Mouse (Mus musculus) forebrain, embryonic 16.5 days (tissue): ENCODE measurements around the gene Icam2. TPM values are rescaled to one million over a fixed set of nuclear protein-coding genes. Genes with fewer than 3 reads are reported as not detected.

Source experiments
- ATAC-seq: fragments of 200-750 bp; cut with Nextera tagmentation; 2 replicates; pipeline ENCODE4 v1.8.0; 2017; ENCODE audit warnings: mild to moderate bottlenecking, moderate library complexity
- H3K27ac ChIP-seq: fragments of 300-500 bp; sonication (generic); 2 replicates; pipeline ENCODE4 v1.5.1; 2014; ENCODE audit warnings: low read length, control low read depth
- H3K27me3 ChIP-seq: fragments of 300-500 bp; sonication (generic); replicated peaks from 2 replicates; pipeline ENCODE4 v1.6.1; 2014; ENCODE audit warnings: low read length; ENCODE audit not compliant: control insufficient read depth, insufficient read depth
- H3K36me3 ChIP-seq: fragments of 300-500 bp; sonication (generic); 2 replicates; pipeline ENCODE4 v1.6.1; 2014; ENCODE audit not compliant: control insufficient read depth, insufficient read depth
- H3K4me1 ChIP-seq: fragments of 300-500 bp; sonication (generic); replicated peaks from 2 replicates; pipeline ENCODE4 v1.6.1; 2014; ENCODE audit warnings: low read length; ENCODE audit not compliant: control insufficient read depth, insufficient read depth
- H3K4me2 ChIP-seq: fragments of 300-500 bp; sonication (generic); 2 replicates; pipeline ENCODE4 v1.6.1; 2014; ENCODE audit warnings: mild to moderate bottlenecking, low read length, control low read depth
- H3K4me3 ChIP-seq: fragments of 300-500 bp; sonication (generic); replicated peaks from 2 replicates; pipeline ENCODE4 v1.5.1; 2014; ENCODE audit warnings: mild to moderate bottlenecking, low read length, control low read depth
- H3K9ac ChIP-seq: fragments of 300-500 bp; sonication (generic); replicated peaks from 2 replicates; pipeline ENCODE4 v1.6.1; 2014; ENCODE audit warnings: low read depth, low read length, control low read depth
- H3K9me3 ChIP-seq: fragments of 300-500 bp; sonication (generic); 2 replicates; pipeline ENCODE4 v1.6.1; 2016; ENCODE audit warnings: low read length; ENCODE audit not compliant: control insufficient read depth
- whole genome bisulfite sequencing: fragments of 180-500 bp; shearing (Covaris S2); extraction: QIAGEN DNeasy Blood & Tissue Kit; methylation state at CpG from one replicate; pipeline ENCODE4 v1.1.7; 2014; 5-methylcytosine and 5-hydroxymethylcytosine counted together
- polyA plus RNA-seq: library from polyadenylated mRNA; unstranded; fragments of >200 nt; fragmentation: Nextera tagmentation; extraction: Ambion mirVana; gene quantifications from 2 replicates; pipeline ENCODE4 v1.2.1, GENCODE M21; 2015

Gene Icam2
- polyA plus RNA-seq, 1 experiment from 2014 or later: 12.6 TPM

GRCm38 (mm10) chr11:106383051-106383790 is 4.7 kb downstream of the Icam2 start:
- Histone ChIP-seq H3K27ac (no peak overlapping the region), H3K36me3 (no peaks in the 10 kb centered on the region), H3K27me3 (no peaks in the 10 kb centered on the region), H3K9me3 (no peaks in the 10 kb centered on the region), H3K4me2 (no peak overlapping the region), H3K4me1 (no peaks in the 10 kb centered on the region), H3K9ac (no peak overlapping the region), H3K4me3 (no peak overlapping the region)
- WGBS: 74% methylated on average over 6 of the region's 6 CpGs
- ATAC-seq: no peak

DNA sequence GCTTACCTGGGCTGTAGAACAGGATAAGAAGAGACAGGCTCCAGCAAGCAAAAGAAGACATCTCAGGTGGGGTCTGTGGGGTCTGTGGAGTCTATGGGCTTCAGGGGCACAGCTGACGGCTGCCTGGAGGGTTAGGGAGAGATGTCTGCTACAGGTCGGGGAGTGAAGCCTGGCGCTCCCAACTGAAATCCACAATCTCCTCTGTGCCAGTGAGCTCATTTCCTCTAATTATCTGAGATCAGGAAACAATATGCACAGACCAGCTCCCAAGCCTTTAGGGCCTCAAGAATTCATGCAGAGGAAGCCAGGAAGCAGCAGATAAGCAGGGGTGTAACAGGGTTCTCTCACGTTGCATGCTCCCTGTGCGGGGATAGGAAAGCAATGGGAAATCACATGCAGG is 5.5 kb downstream of the Icam2 start:
- Histone ChIP-seq H3K9ac (no peak overlapping the region), H3K36me3 (no peaks in the 10 kb centered on the region), H3K27ac (no peak overlapping the region), H3K4me2 (no peak overlapping the region), H3K4me3 (no peak overlapping the region), H3K27me3 (no peaks in the 10 kb centered on the region), H3K9me3 (no peaks in the 10 kb centered on the region), H3K4me1 (no peaks in the 10 kb centered on the region)
- ATAC-seq: no peak
- 81% methylated on average over 5 of the region's 5 CpGs for WGBS

DNA sequence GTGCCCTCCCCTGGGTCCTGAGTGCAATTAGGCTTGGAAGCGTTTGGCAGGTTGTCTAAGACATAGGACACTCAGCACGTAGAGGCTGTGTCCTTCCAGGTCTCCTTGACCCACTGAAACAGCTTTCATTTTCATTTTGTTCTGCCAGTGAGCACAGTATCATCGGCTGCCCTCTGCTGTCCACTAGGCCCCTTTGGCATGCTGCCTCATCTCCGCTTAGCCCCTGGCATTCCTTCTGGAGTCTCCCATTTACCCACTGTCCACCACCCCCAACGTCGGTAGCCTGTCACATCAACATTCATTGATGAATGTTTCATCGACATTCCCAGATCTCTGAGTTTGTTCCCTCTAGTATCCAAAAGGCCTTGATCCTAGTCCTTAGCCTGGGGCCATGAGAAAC is 6.0 kb downstream of the Icam2 start:
- Histone ChIP-seq H3K4me2 (no peak overlapping the region), H3K27me3 (no peaks in the 10 kb centered on the region), H3K4me1 (no peaks in the 10 kb centered on the region), H3K4me3 (no peak overlapping the region), H3K9ac (no peak overlapping the region), H3K9me3 (no peaks in the 10 kb centered on the region), H3K27ac (no peak overlapping the region), H3K36me3 (no peaks in the 10 kb centered on the region)
- 91% methylated on average over 7 of the region's 7 CpGs for WGBS
- ATAC-seq: no peak

DNA sequence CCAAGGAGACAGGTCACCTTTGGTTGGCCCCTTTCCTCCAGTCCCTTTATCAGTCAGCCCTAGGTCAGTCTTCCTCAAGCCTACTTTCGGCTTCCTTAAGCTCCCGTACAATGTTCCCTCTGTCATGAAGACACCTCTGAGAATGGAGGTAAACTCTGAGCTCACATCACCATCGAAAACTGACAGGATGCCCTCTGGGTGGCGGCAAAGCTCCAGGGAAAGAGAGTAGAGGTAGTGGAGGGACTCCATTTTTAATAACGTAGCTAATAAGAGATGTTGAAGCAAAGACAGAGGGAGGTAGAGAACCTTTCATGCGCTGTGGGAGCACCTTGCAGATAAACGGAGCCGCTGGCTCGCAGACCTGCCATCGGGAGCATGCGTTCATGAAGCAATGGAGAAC is 6.9 kb downstream of the Icam2 start:
- H3K36me3 ChIP-seq: no peaks in the 10 kb centered on the region
- H3K4me3 ChIP-seq: no peak overlapping the region
- no peaks in the 10 kb centered on the region for H3K27me3 ChIP-seq
- no peak overlapping the region for H3K27ac ChIP-seq
- H3K9ac ChIP-seq: no peak overlapping the region
- H3K4me2 ChIP-seq: no peak overlapping the region
- 83% methylated on average over 11 of the region's 11 CpGs for WGBS
- H3K4me1 ChIP-seq: no peaks in the 10 kb centered on the region
- no peak for ATAC-seq
- H3K9me3 ChIP-seq: no peaks in the 10 kb centered on the region

DNA sequence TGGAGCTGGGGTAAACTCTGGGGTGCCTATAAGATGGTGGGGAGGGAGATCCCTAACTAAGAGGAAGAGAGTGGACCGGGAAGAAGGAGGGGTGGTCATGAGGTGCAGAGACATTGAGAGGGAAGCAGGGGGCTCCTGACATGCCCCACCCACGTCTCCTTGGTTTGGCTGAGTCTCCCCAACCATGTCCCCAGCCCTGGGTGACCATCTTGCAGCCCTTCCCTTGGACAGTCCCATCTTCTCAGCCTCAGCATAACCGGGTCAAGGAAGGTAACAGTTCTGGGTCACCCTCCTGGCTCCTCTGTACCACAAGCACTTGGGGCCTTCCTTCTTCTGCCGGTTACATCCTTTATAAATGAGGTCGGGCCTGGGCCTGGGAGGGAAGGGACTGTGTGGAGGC is 12.9 kb downstream of the Icam2 start:
- ATAC-seq: no peak
- 82% methylated on average over 5 of the region's 5 CpGs for WGBS
- Histone ChIP-seq H3K9ac (no peak overlapping the region), H3K27ac (no peak overlapping the region), H3K9me3 (no peaks in the 10 kb centered on the region), H3K27me3 (no peaks in the 10 kb centered on the region), H3K4me3 (no peak overlapping the region), H3K4me2 (no peak overlapping the region), H3K4me1 (no peaks in the 10 kb centered on the region), H3K36me3 (no peaks in the 10 kb centered on the region)

DNA sequence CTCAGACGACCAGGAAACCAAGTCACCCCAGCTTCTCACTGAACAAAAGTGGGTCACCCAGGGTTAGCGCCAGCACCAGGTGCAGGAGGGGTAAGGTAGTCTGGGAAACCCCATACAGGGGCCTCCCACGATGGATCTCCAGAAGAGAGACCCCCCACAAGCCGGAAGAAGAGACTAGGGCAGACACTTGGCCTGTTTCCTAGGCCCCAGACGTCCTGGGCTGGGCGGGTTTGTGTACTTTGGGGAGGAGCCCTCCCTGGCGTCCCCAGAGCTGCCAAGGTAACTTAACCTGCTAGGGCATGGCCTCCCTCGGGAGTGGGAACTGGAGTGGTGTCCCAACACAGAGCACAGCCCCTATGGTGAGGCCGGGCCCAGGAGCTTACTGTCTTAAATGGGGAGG is 13.3 kb downstream of the Icam2 start:
- Histone ChIP-seq H3K36me3 (no peaks in the 10 kb centered on the region), H3K4me1 (no peaks in the 10 kb centered on the region), H3K9me3 (no peaks in the 10 kb centered on the region), H3K9ac (no peak overlapping the region), H3K4me3 (no peak overlapping the region), H3K27ac (no peak overlapping the region), H3K4me2 (no peak overlapping the region), H3K27me3 (no peaks in the 10 kb centered on the region)
- WGBS: 53% methylated on average over 9 of the region's 9 CpGs
- no peak for ATAC-seq

GRCm38 (mm10) chr11:106373998-106374397 is 13.9 kb downstream of the Icam2 start:
- WGBS: 66% methylated on average over 11 of the region's 11 CpGs
- Histone ChIP-seq H3K9me3 (no peaks in the 10 kb centered on the region), H3K4me1 (no peaks in the 10 kb centered on the region), H3K9ac (no peak overlapping the region), H3K27me3 (no peaks in the 10 kb centered on the region), H3K4me2 (no peak overlapping the region), H3K4me3 (no peak overlapping the region), H3K36me3 (no peaks in the 10 kb centered on the region), H3K27ac (no peak overlapping the region)
- ATAC-seq: no peak

DNA sequence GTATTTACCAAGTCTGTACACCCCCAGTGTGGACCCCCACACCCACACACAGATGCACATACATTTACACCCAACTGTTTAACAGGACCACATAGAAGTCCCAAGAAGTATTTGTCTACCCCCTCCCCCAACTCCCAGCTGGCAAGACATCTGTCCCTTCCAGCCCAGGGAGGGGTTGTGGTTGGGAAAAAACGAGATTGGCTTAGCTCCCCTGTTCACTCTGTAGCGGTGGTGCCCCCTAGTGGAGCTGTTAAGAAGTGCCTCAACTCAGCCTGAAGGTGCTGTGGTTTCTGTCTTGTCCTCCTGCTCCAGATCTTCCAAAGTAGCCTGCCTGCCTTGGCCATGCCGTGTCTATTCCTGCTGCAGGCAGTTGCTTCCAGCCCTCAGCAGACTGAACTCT is 21.6 kb downstream of the Icam2 start:
- Histone ChIP-seq H3K27ac (no peak overlapping the region), H3K9me3 (no peaks in the 10 kb centered on the region), H3K4me1 (0 out of 2 replicates have a peak, but pooled peaks cover 3% of the 10 kb centered on the region), H3K36me3 (no peaks in the 10 kb centered on the region), H3K4me2 (no peak overlapping the region), H3K27me3 (no peaks in the 10 kb centered on the region), H3K4me3 (no peak overlapping the region), H3K9ac (no peak overlapping the region)
- WGBS: 14% methylated on average over 3 of the region's 3 CpGs
- ATAC-seq: no peak

DNA sequence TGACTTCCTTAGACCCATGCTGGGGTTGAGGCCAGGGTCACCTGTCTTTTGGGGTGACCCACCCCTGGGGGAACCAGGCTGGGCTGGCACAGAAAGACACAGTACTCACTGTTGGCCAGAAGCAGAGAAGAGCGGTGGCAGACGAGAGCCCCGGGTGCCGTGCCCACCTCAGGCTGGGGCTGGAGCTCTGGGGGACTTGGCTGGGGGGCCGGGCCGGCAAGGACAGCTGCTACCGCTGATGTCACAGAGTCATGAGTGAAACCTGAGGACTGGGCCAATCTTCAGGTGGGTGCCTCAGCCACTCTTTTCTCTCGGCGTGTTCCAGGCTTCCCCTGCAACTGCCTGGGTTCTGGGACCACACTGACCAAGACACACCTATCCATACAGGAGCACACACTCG is 22.5 kb downstream of the Icam2 start, which contains the start of gene Prr29:
TSS of gene Prr29 (plus strand) at position 107 of the 400 bp plus-strand sequence.
- Histone ChIP-seq H3K4me1 (0 out of 2 replicates have a peak, but pooled peaks cover 3% of the 10 kb centered on the region), H3K4me3 (no peak within 1 kb of the TSS), H3K4me2 (no peak within 1 kb of the TSS), H3K9ac (no peak within 1 kb of the TSS), H3K36me3 (no peaks in the 10 kb centered on the region), H3K9me3 (no peaks in the 10 kb centered on the region), H3K27me3 (no peaks in the 10 kb centered on the region), H3K27ac (no peak within 1 kb of the TSS)
- no peak for ATAC-seq
- WGBS: 54% methylated on average over 10 of the region's 10 CpGs

DNA sequence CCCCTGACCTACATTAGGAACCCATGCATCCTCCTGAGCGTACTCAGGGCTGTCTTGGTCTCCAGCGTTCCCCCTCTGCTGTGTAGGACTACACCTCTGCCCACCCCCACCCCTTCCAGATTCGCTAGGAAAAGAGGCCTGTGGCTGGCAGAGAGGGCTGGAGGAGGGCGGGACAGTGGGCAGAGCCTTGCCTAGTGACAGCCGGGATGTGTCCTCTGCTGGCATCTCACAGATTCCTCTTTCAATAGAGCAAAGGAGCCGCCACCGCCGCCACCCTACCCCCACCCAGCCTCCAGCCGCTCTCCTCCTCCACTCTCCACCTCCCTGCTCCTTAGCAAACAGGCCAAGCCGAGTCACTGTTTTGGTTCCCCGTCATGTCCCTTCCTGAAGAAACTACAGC is 23.2 kb downstream of the Icam2 start:
- ATAC-seq: no peak
- Histone ChIP-seq H3K36me3 (no peaks in the 10 kb centered on the region), H3K9me3 (no peaks in the 10 kb centered on the region), H3K27me3 (no peaks in the 10 kb centered on the region), H3K4me3 (no peak overlapping the region), H3K9ac (no peak overlapping the region), H3K27ac (no peak overlapping the region), H3K4me2 (no peak overlapping the region), H3K4me1 (0 out of 2 replicates have a peak, but pooled peaks cover 3% of the 10 kb centered on the region)
- 10% methylated on average over 11 of the region's 11 CpGs for WGBS
